Mouse (Mus musculus) frontal cortex, postnatal 36 days (tissue): ENCODE measurements around the gene Plscr1.
A peak's percentile ranks its signal among the peaks of the same experiment; 100 is the strongest.

Source experiments
- DNase-seq, 2 experiments: peaks; one replicate each; pipeline ENCODE4 v3.0.0; 2022; ENCODE audit warnings: low spot score in 2 of 2

The Plscr1 gene

GRCm38 (mm10) chr9:92253585-92254321, 4.2 kb downstream of the Plscr1 start:
- DNase-seq = no peak

GRCm38 (mm10) chr9:92260481-92261159, 11.1 kb downstream of the Plscr1 start:
- DNase-seq = no peak

- no peak for DNase-seq
Measured at GRCm38 (mm10) chr9:92265719-92266118, 16.2 kb downstream of the Plscr1 start.

GRCm38 (mm10) chr9:92266558-92267171, 17.1 kb downstream of the Plscr1 start:
- no peak for DNase-seq

GRCm38 (mm10) chr9:92267732-92268131, 18.2 kb downstream of the Plscr1 start:
- no peak for DNase-seq

- DNase-seq = no peak
Measured at GRCm38 (mm10) chr9:92269829-92270404, 20.4 kb downstream of the Plscr1 start.

GRCm38 (mm10) chr9:92270927-92271326, 21.4 kb downstream of the Plscr1 start:
- DNase-seq = no peak

- DNase-seq = no peak
Measured at GRCm38 (mm10) chr9:92272650-92273049, 23.1 kb downstream of the Plscr1 start.

- DNase-seq = no peak
Measured at GRCm38 (mm10) chr9:92273271-92273670, 23.7 kb downstream of the Plscr1 start.

- DNase-seq = no peak
Measured at GRCm38 (mm10) chr9:92273956-92274762, 24.6 kb downstream of the Plscr1 start.

- no peak for DNase-seq
Measured at GRCm38 (mm10) chr9:92275486-92276207, 26.1 kb downstream of the Plscr1 start, which contains the start of gene Plscr2. TSS of gene Plscr2 (plus strand) at chr9:92275602.

- DNase-seq = no peak
Measured at GRCm38 (mm10) chr9:92276360-92276759, 26.8 kb downstream of the Plscr1 start.

GRCm38 (mm10) chr9:92280048-92280447, 30.5 kb downstream of the Plscr1 start:
- DNase-seq = no peak

GRCm38 (mm10) chr9:92282563-92283171, 33.1 kb downstream of the Plscr1 start:
- DNase-seq = no peak

GRCm38 (mm10) chr9:92289675-92290074, 40.1 kb downstream of the Plscr1 start:
- no peak for DNase-seq

- no peak for DNase-seq
Measured at GRCm38 (mm10) chr9:92292169-92292568, 42.6 kb downstream of the Plscr1 start.

GRCm38 (mm10) chr9:92292922-92293321, 43.4 kb downstream of the Plscr1 start:
- DNase-seq = peak in 1 of 2 experiments; percentile 2

- no peak for DNase-seq
Measured at GRCm38 (mm10) chr9:92293560-92294548, 44.3 kb downstream of the Plscr1 start.

GRCm38 (mm10) chr9:92298288-92298687, 48.7 kb downstream of the Plscr1 start:
- DNase-seq = no peak
